Mouse (Mus musculus) liver, postnatal 0 days (tissue): ENCODE data around the gene Insig1.

Experiments used
- CTCF ChIP-seq: sonication (generic); IDR thresholded peaks from 2 replicates; pipeline ENCODE4 v1.5.1; 2016; ENCODE audit warnings: antibody characterized with exemption, low read depth
- EP300 ChIP-seq: IDR thresholded peaks from 2 replicates; pipeline ENCODE4 v1.6.1; 2016; ENCODE audit warnings: antibody characterized with exemption, low read depth, mild to moderate bottlenecking

DNA sequence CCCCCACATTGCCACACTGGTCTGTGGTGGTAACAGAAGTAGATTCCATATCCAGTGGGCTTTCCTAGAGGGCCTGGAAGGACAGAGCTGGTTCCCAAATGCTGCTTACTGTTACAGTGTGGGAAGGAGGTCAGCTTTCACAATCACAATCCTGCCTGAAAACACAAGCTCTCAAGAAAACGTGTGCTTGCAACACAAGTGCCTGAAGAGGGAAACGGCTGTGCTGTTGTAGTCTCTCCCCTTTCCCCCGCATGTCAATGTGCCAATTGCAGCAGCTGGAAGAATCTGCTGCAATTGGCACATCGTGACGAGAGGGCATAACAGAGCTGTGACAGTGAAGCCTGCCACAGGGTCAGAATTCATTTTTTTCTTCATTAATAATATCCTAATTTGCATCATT lies 33.5 kb upstream of the Insig1 start:
- TF ChIP-seq EP300 (no peak), CTCF (no peak)
